Mouse (Mus musculus) gastrocnemius, postnatal 25 days (tissue): Measurements from ENCODE around the gene Palld. TPM values are rescaled to one million over a fixed set of nuclear protein-coding genes. Genes with fewer than 3 reads are reported as not detected.

Experiments
- DNase-seq: peaks from one replicate; pipeline ENCODE4 v3.0.0; 2022
- total RNA-seq, 2 experiments: library from RNA; stranded (reverse); gene quantifications; 1 replicate in 1 of 2; 2 replicates in 1 of 2; pipeline ENCODE4 v1.2.3; 2021

Gene Palld
- total RNA-seq, 2 experiments from 2014 or later, result 90.9 to 120 TPM

GRCm38 (mm10) chr8:61587731-61588130 is 314.8 kb downstream of the Palld start:
- no peak for DNase-seq

GRCm38 (mm10) chr8:61586529-61586928 is 316.0 kb downstream of the Palld start:
- no peak for DNase-seq

- no peak for DNase-seq
Measured at GRCm38 (mm10) chr8:61585746-61586145, 316.7 kb downstream of the Palld start.

- no peak for DNase-seq
Measured at GRCm38 (mm10) chr8:61584714-61585383, 317.6 kb downstream of the Palld start.

GRCm38 (mm10) chr8:61582547-61582946 is 319.9 kb downstream of the Palld start:
- no peak for DNase-seq

- DNase-seq, result no peak
Measured at GRCm38 (mm10) chr8:61581259-61581658, 321.2 kb downstream of the Palld start.

- DNase-seq, result no peak
Measured at GRCm38 (mm10) chr8:61579831-61580230, 322.7 kb downstream of the Palld start.

GRCm38 (mm10) chr8:61578754-61579153 is 323.7 kb downstream of the Palld start:
- no peak for DNase-seq

- no peak for DNase-seq
Measured at GRCm38 (mm10) chr8:61575096-61575653, 327.3 kb downstream of the Palld start.

GRCm38 (mm10) chr8:61574526-61574925 is 328.0 kb downstream of the Palld start:
- no peak for DNase-seq

GRCm38 (mm10) chr8:61573179-61573937 is 329.1 kb downstream of the Palld start:
- no peak for DNase-seq

- DNase-seq, result no peak
Measured at GRCm38 (mm10) chr8:61572697-61573096, 329.8 kb downstream of the Palld start.

GRCm38 (mm10) chr8:61570637-61571036 is 331.9 kb downstream of the Palld start:
- DNase-seq, result no peak

- DNase-seq, result no peak
Measured at GRCm38 (mm10) chr8:61569721-61570120, 332.8 kb downstream of the Palld start.

- DNase-seq, result no peak
Measured at GRCm38 (mm10) chr8:61569211-61569610, 333.3 kb downstream of the Palld start.

- no peak for DNase-seq
Measured at GRCm38 (mm10) chr8:61563378-61563777, 339.1 kb downstream of the Palld start.

GRCm38 (mm10) chr8:61562626-61563025 is 339.9 kb downstream of the Palld start:
- no peak for DNase-seq

GRCm38 (mm10) chr8:61561220-61561619 is 341.3 kb downstream of the Palld start:
- DNase-seq, result no peak

- no peak for DNase-seq
Measured at GRCm38 (mm10) chr8:61559979-61560378, 342.5 kb downstream of the Palld start.

GRCm38 (mm10) chr8:61559450-61559849 is 343.0 kb downstream of the Palld start:
- no peak for DNase-seq

GRCm38 (mm10) chr8:61558051-61558846 is 344.2 kb downstream of the Palld start:
- no peak for DNase-seq

GRCm38 (mm10) chr8:61557036-61557435 is 345.5 kb downstream of the Palld start:
- no peak for DNase-seq

GRCm38 (mm10) chr8:61556219-61556618 is 346.3 kb downstream of the Palld start:
- DNase-seq, result no peak
